Mouse (Mus musculus) lung, adult 18-20 months (tissue): ENCODE results near the gene Rassf3.

Source experiments
- DNase-seq, 2 experiments: peaks; one replicate each; pipeline ENCODE4 v3.0.0; 2022; ENCODE audit warnings: mixed read lengths in 2 of 2

The Rassf3 gene

GRCm38 (mm10) chr10:121489941-121490340, 13.8 kb upstream of the Rassf3 start:
- DNase-seq: no peak

GRCm38 (mm10) chr10:121488623-121489299, 12.6 kb upstream of the Rassf3 start:
- DNase-seq: peak; percentile 67

- no peak for DNase-seq
Measured at GRCm38 (mm10) chr10:121487716-121488115, 11.6 kb upstream of the Rassf3 start.

GRCm38 (mm10) chr10:121486350-121486749, 10.2 kb upstream of the Rassf3 start:
- DNase-seq: peak in 1 of 2 experiments; percentile 41

- no peak for DNase-seq
Measured at GRCm38 (mm10) chr10:121483364-121483763, 7.2 kb upstream of the Rassf3 start.

- DNase-seq: no peak
Measured at GRCm38 (mm10) chr10:121481141-121481540, 5.0 kb upstream of the Rassf3 start.

GRCm38 (mm10) chr10:121479987-121480386, 3.8 kb upstream of the Rassf3 start:
- DNase-seq: no peak

GRCm38 (mm10) chr10:121477433-121477832, 1.3 kb upstream of the Rassf3 start:
- no peak for DNase-seq

GRCm38 (mm10) chr10:121476968-121477337, 806 bp upstream of the Rassf3 start:
- DNase-seq: no peak

GRCm38 (mm10) chr10:121475672-121476146, 438 bp downstream of the Rassf3 start:
- DNase-seq: peak; percentile 78 to 80

GRCm38 (mm10) chr10:121475101-121475671, 961 bp downstream of the Rassf3 start:
- DNase-seq: peak in 1 of 2 experiments; percentile 51

- no peak for DNase-seq
Measured at GRCm38 (mm10) chr10:121474288-121474687, 1.9 kb downstream of the Rassf3 start.

- peak; percentile 56 to 66 for DNase-seq
Measured at GRCm38 (mm10) chr10:121473723-121474215, 2.4 kb downstream of the Rassf3 start.

GRCm38 (mm10) chr10:121472593-121473217, 3.4 kb downstream of the Rassf3 start:
- DNase-seq: no peak

- DNase-seq: no peak
Measured at GRCm38 (mm10) chr10:121471570-121472197, 4.5 kb downstream of the Rassf3 start.

GRCm38 (mm10) chr10:121469625-121470024, 6.5 kb downstream of the Rassf3 start:
- no peak for DNase-seq

GRCm38 (mm10) chr10:121468985-121469384, 7.2 kb downstream of the Rassf3 start:
- no peak for DNase-seq

GRCm38 (mm10) chr10:121468261-121468660, 7.9 kb downstream of the Rassf3 start:
- no peak for DNase-seq

GRCm38 (mm10) chr10:121467792-121468191, 8.4 kb downstream of the Rassf3 start:
- no peak for DNase-seq

GRCm38 (mm10) chr10:121467016-121467415, 9.1 kb downstream of the Rassf3 start:
- no peak for DNase-seq

GRCm38 (mm10) chr10:121465033-121465432, 11.1 kb downstream of the Rassf3 start:
- DNase-seq: no peak

GRCm38 (mm10) chr10:121462162-121462881, 13.8 kb downstream of the Rassf3 start:
- peak in 1 of 2 experiments; percentile 65 for DNase-seq
